Mouse (Mus musculus): ENCODE measurements at regions not wholly inside any gene's neighbourhood (a gene's known extent, or its start where the extent isn't known, plus 50 kb on each side); places are given as distances from the start of the nearest gene placed in this dataset.
A peak's percentile ranks its signal among the peaks of the same experiment; 100 is the strongest.
"Not testable (repeated sequence)": the region's sequence is repeated elsewhere in the genome, so short reads cannot be mapped to it uniquely, and the experiment has no call there.

DNA sequence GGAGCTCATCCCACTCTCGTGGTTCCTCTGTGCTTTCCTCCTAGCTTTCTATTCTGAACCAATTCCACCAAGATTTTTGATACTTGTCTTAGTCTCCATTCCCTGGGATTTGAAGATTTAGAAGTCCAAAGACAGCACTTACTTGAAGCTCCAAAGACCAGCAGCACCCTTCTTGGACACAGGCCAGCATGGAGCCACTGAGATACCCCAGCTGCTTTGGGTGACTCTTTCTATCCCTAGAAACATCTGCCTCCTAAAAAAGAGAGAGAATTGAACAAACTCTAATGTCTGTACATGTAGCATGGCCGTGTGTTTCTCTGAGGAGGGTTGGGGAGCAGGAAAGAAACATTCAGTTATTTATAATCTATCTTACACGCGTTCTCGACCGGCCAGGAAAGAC is 235.5 kb downstream of the Snx19 start:
- no peak for DNase-seq (ENCODE audit: low spot score)

DNA sequence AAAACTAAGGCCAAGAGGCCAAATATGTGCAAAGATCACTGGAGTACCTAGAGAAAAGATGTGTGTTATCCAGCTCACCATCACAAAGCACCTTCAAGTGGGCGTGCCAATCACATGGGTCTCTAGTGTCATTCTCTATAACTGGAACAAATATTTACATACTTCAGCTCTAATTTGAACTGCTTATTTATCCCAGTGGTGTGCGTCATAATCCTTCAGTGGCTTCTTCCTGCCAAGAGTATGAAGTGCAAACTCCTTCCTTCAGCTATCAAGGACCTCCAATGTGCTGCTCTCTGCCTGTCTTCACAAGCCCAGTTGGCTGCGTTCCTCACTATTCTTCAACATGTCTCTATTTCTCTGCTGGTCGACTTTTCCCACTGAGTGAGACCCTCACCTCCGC is 227.1 kb downstream of the Snx19 start:
- no peak for DNase-seq (ENCODE audit: low spot score)

DNA sequence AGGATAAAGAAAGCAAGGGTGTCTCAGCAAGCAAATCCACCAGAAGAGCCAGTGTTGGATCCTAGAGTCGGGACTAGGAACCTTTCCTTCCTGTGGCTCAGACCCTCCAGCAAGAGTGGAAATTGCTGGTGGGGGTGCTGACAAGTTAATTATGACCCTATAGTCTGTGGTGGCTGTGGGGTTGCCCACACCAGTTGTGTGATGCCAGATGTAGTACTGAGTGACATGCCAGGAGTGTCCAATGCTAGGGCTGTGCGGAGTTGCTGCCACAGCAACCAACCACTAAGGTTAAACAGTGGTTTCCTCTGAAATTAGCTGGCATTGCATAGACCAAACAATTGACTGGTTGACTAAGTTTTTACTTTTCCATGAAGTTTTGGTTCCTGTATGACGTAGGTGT is 226.3 kb downstream of the Snx19 start:
- DNase-seq (ENCODE audit: low spot score): no peak

DNA sequence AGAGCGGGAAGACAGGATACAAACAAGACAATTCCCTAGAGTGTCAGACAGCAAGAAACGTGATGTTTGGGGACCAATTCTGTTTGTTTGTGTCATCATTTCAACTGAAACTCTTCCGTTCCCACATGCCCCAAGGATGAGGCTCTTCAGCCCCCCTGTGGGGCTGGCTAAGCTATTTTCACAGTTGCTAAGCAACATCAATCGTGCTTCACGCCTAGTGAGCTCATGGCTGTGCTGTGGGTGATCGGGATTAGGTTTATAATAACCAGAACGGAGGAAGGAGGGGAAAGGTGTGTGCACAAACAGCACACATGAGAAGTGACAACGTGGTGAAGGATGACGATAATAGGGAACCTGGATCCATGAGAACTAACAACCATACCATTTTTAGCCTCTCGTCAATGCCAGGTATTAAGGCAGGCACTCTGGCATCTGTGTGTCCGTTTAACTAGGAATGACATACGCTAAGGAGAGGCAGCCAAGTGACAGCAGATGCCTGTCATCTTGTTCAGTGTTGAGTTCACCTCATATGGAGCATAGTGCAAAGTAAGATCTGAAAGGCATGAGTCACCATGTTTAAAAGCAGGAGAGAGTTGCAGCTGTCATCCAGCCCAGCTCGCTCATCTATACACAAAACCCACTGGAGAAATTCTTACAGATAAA is 222.6 kb downstream of the Snx19 start:
- DNase-seq (ENCODE audit: low spot score): peak; percentile 22

DNA sequence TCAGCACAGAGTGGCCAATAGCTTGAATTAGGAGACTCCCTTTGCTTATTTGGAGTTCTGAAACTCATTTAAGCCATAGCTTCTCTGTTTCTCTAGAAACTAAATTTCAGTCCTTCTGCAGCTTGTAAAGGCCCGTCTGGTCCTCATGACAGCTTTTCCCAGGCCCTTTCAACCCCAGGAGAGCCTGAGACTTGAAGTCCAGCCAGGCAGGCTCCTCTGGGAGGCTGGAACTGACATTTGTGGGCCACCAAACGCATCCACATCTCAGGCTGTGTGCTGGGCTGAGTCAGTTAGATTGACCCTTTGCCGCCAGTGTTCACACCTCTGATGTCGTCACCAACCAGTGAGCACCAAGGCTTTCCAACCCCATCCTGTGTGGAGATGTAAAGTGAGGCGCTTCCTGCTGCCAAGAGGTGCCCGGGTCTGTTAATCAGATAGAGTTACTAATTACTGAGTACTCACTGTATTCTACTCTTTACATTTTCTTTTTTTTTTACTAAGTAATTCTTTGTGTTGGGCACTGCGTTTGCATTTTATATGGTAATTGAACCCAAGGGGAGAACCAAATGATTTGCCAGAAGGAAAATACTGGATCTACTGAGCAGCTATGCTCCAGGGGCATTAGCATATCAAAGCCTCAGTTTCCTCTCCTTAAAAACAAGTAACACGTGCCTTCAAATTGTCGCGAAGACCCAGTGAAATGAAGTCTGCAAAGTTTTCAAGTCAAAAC is 207.0 kb downstream of the Snx19 start:
- no peak for DNase-seq (ENCODE audit: low spot score)

DNA sequence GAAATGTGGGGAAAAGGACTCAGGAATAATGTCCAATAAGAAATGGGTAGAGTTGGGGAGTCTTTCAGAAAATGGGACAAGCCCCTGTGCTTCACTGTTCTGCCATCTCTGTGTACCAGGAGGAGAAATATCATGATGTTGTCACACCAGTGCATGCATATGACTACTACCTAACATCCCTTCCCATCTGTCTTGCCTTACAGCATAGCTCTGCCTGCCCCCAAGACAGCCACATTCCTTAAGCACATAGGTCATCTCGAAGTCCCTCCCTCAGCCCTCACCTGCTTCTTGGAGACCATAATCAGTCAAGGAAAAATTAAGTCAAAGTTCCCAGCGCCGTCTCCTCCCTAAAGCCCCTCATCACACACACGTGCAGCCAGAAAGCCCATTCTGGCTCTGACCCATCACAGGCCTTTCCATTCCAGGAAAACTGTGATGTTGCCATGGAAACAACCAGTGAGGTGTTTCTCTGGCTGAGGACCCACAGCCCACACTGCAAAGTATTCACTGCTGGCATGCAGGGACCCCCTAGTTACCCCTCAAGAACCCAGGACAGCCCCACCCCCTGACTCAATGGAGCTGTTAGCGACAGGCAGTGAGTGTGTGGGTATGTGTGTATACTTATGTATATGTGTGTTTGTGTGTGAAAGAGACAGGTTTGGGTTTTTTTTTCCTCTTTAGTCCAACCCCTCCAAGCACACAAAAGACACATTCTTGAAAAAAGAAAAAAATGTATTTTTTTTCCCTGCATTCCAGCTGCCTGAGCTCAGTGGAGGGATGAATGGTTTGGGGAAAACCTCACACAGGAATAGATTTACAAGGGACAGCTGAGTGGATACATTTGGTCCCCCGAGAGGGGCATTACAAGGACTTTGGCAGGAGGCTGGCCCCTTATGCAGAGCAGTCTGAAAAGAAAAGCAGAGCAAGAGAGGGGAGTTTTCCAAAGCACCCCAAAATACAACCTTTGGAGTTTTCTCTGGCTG is 205.5 kb downstream of the Snx19 start:
- no peak for DNase-seq (ENCODE audit: low spot score)

DNA sequence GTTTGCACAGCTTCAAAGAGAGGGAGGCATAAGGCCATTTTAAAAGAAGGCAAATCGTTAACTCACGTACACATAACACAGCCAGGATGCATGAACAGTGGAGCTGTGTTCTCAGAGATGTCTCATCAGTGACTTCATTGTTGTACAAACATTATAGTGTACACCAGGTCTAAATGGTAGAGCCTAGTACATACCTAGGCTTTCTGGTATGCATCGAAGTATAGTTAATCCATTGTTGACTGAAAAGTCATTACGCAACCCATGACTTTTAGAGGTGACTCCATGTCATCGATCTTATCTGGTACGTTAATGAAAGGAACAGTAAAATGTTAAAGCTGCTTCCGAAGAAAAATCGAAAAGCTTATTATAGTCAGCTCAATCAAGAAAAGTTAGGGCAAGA is 198.7 kb downstream of the Snx19 start:
- DNase-seq (ENCODE audit: low spot score): no peak

DNA sequence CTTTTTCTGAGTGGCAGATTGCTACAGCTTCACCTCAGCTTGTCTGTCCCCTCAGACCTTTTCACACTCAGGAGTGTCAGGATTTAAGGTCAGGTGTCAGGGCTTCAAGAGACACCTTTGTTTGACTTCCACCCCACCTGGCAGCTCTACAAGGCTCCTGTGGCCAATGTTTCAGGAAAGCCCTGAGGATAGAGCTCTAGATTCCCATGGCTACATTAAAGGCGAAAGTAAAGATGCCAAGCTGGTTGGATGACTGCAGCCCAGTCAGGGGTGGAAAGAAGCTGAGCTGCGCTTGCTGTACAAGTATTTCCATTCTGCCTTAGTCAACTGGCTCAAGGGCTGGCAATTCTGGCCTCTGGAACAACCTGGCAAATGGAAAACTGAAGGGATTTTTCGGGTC is 198.2 kb downstream of the Snx19 start:
- DNase-seq (ENCODE audit: low spot score): no peak

DNA sequence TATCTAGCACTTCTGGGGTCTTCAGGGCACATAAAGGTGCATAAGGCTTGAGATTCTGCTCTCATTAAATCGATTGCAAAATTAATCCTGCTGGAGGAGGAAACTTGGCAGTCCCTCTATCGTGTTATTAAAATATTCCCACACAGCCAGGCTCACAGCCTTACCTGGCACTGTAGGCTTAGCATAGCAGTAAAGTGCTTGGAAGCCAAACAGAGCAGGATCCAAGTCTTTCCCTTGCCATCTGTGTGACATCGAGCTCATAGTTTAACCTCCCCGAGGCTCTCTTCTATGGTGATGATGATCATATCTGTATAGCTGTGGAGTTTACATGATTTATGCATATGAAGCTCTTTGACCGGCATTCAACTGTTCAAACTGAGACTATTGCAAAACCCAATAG is 197.6 kb downstream of the Snx19 start:
- no peak for DNase-seq (ENCODE audit: low spot score)

DNA sequence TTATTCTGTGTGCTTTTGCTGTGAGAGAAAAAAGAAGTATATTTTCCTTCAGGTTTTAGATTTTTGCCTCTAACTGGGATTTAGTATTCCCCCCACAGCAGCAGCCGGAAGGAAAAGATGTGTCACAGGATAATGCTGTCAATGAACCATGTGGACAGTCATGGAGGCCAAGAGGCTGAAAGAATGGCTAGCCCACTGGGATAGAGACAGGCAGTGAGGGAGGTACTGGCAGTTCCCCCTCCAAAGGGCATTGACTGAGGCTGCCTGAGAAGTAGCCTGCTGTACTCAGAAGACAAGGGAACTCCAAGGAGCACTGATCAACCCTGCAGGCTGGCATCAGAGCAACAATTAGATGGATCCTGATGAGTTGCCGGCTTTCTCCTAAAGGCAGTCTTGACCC is 192.4 kb downstream of the Snx19 start:
- no peak for DNase-seq (ENCODE audit: low spot score)

DNA sequence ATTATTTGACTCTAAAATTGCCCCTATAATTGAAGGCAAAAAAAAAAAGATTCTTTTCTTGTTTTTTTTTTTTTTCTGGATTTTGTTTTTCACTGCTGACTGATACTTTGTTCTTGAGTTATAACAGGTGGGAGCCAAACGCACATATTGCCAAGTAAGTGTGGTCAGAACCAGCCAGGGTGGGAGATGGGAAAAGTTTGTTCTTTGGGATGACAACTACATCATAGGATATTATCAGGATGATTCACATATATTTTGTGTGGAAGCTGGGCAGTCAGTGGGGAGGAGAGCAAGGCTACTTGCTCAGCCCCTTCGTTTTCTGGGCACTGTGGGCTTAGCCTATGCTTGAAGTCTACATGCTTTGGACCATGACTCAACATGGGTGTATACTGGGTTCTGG is 191.3 kb downstream of the Snx19 start:
- no peak for DNase-seq (ENCODE audit: low spot score)

DNA sequence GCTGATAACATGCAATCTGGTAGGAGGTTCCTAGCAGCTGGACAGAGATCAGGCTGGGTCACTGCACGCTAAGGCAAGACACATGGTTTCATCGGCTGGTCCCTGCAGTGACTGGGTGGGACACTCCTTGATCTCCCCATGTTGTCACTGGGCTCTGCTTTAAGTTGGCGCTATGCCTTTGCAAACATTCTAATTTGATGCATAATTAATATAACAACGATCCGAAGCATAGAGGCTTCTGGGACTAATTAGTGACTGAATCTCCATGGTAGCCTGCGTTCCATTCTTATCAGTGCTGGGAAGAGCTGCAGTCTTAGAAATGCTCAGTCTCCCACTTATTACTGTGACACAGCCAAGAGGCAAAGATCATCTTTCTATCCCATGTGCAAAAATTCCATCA is 186.8 kb downstream of the Snx19 start:
- DNase-seq (ENCODE audit: low spot score): no peak

DNA sequence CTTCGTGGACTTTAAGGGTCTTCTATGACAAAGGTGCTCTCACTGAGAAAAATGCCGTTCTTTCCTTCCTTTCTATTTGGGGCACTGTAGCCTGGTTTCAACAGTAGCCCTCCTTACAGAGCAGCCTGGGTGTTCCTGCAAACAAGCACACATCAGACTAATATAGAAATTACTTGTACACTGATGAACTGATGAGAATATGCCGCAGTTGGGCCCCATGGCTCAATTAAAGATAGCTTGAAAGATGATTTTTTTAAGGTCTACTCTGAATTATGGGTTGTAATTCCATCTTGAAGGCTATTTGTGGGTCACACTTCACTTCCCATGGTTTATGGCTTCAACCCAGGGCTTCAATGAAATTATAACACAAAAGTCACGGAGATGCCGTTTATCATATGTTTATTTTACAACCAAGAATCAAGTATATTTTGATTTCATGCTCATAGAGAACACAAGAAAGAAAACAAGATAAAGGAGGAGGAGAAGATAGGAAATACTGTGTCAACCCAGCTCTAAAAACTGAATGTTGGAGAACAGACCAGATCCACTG is 186.2 kb downstream of the Snx19 start:
- no peak for DNase-seq (ENCODE audit: low spot score)

DNA sequence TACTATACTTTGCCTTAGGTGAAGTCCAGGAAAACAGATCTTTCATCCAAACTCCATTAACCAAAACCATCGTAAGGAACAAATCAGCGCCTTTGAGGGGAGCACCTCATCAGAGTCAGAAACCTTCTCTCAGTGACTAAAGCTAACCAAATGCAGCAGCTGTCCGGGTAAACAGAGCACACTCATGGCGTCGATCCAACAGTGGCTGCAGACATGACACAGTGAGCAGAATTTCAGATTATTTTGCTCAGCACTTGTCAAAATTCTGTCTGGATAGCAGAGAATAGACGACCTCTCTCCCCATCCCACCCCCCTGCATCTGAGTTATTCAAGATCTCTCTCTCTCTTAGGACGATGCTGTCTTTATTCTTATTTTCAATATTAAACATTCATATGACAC is 183.4 kb downstream of the Snx19 start:
- no peak for DNase-seq (ENCODE audit: low spot score)

DNA sequence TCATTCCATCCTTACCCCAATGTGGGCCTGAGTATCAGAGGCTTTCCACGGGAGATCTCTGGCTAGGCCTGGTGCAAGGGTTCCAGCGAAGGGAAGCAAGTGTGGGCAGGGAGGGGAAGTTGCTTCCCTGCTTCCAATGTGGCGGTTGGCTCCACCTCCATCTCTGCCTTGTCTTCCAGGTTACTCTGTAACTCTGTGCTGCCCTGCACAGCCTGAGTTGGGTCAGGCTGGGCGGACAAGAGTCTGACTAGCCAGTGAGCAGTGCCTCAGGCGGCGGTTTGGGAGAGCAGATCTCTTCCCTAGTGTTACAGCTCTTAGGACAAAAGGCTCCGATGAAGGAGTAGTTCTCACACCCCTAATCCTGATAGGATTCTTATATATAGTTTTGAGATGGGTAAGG is 172.8 kb downstream of the Snx19 start:
- DNase-seq (ENCODE audit: low spot score): no peak

DNA sequence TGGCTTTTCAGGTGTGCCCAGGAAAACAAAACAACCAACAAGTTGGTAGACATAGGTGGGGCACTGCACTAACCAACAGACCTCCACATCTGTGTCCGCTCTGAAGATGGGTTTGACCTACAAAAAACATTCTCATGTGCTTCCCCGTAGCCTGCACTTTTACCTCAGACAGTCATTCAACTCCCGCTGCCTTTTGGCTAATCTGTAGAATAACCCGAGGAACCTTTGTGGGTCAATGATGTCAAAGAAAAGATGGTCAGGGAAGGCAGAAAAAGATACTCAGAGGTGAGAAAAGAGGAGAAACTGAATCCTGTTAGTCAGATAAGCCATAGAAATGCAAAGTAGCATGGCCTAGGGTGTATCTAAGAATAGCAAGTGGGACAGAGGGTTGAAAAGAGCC is 170.8 kb downstream of the Snx19 start:
- DNase-seq (ENCODE audit: low spot score): no peak

DNA sequence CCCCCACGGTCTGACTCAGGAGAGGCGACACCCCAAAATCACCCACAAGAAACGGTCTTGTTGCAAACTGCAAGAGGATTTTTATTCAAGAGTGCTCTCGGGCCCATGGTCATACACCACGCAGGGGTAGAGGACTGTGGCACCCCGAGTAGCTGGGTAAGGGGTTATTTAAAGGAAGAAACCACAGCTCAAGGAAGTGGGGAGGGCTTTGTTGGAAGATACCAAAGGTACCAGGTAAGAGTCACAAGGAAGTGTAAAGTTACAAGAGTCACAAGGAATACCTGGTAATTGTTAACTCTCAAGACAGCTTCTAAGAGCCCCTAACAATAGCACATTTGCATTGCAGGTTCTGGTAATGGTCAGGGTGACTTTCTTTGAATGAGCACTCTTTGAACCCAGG is 170.2 kb downstream of the Snx19 start:
- not testable (repeated sequence) for DNase-seq (ENCODE audit: low spot score)

DNA sequence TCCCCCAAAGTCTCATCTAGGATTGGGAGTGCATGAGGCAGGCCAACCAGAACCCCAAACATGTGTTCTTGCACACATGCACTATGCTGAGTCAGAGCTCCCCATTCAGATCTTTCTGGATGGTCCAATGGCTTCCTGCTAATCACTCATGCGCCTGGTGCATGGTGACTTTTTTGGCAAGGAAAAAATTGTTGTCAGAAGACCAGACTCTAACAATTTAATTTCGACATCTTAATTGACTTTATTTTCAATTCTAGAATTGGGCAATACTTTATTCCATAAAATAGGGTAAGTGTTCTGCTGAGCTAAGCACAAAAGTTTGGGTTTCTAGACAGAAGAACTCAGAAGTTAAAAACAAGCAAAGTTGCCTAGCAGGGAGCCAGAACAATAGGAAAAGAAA is 165.7 kb downstream of the Snx19 start:
- no peak for DNase-seq (ENCODE audit: low spot score)

DNA sequence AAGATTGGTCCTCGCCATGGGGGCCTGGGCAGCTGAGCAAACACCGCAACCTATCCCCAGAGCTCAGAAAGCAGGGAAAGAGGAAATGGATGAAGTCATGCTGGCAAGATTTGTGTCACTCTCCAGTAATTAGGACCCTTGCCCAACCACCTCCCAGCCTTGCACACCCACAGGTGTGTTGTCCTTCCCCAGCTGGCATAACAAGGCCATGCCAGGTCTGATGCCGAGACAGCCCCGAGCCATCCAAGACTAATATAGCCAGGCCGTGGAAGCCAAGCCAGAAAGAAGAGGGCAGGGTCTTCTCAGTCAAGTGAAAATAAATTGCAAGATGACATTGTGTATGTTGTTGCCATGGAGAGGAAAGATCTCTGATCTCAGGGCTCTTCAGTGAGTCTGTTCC is 164.3 kb downstream of the Snx19 start:
- no peak for DNase-seq (ENCODE audit: low spot score)

DNA sequence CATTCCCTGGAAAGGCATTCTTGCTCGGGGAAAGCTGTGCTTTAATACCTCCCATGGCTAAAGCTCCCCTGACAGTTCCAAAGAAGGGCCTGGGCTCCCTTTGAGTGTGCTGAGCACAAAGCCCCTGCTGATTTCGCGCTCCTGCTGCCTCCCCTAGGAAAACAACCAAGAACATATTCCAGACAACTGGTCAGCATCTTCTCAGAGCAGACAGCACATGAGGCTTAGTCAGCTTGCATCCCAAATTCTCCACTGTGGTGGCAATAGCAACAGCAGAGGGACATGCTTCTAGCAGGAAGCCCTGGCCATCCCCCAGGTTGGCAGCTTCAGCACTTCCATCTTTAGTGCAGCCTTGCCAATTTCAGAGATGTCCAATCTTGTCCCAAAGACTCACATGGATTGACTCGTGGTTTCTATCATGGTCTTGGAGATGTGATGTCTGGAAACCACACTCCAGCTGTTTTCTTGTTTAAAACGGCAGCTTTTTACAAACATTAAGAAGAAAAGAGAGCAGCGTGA is 163.8 kb downstream of the Snx19 start:
- DNase-seq (ENCODE audit: low spot score): no peak

DNA sequence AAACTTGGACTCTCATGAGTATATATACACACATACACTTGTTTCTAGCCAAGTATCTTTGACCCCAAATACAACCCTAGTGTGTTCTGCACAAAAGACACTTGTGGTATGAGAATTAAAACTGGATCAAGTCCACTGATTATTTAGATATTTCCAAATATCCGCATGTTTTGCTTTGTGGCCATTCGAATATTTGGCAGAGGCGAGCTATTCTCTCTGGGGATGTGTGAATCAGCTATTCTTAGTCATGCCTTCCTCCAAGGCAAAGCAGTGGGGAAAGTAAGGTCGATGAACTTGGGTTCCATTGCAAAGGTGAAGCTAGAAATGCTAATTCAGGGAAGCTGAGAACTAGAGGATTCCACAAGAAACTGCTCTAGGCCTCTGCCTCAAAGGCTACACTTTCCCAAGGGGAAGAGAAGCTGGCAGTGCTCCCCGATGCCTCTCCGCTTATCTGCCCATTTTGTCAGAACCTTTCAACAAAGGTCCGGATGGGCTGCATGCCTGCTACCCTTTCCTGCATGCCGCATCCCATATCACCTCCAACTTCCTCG is 154.4 kb downstream of the Snx19 start:
- no peak for DNase-seq (ENCODE audit: low spot score)

DNA sequence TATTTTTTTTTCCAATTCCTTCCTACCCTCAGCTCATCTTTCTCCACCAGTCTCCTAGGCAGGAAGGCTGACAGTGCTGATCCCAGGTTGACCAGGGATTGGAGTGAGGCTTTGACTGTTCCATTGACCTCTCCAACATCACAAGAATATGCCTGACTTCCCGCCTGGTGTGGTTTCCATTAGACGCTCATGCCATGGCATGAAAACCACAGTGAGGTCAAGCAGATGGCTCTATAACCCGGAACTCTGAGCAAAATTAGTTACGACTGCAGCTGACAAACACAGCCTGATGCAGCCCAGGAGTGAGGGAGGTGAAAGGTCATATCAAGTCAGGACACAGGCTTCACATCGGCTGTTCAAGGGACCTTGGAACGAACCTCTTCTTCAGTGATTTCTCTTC is 153.6 kb downstream of the Snx19 start:
- DNase-seq (ENCODE audit: low spot score): no peak

All from retina, embryonic 14.5 days (tissue).